Comparison of ENCODE assay signal across 15 mouse cellular contexts in genomic region chr17:28180783-28181544, GRCm38 (mm10). TPM values are rescaled to one million over a fixed set of nuclear protein-coding genes. Genes with fewer than 3 reads are reported as not detected.
DNase-seq lines count a peak whose midpoint lies in the region; ATAC-seq and TF ChIP-seq lines count a peak whose summit lies in the region.
"Had no signal": no experiment of that assay in that cellular context is flagged by ENCODE, and none has a peak within 500 bp of the region (broad histone marks: within the 10 kb centered on the region; RNA-seq: fewer than 3 reads in every experiment).

No protein-coding gene starts in this region.

- H3K9ac ChIP-seq in heart, embryonic 12.5 days: no peak overlapping the region
- H3K9ac ChIP-seq in midbrain, embryonic 16.5 days (ENCODE audit: low read depth, low read length): 0 out of 2 replicates have a peak overlapping the region, but pooled peaks have one; percentile 7
- no peak overlapping the region for H3K9ac ChIP-seq in midbrain, embryonic 11.5 days (ENCODE audit: low read length)
- H3K9ac ChIP-seq in forebrain, embryonic 16.5 days (replicated peaks; ENCODE audit: low read depth, low read length): no peak overlapping the region
- H3K9ac ChIP-seq: forebrain, embryonic 13.5 days; liver, embryonic 13.5 days; stomach, embryonic 15.5 days had no signal

- DNase-seq in heart, postnatal 14 days: no peak
- DNase-seq in midbrain, embryonic 11.5 days (ENCODE audit: low spot score, missing footprints): no peak
- no peak for DNase-seq in cerebellum, adult 9-11 months
- DNase-seq: adrenal gland, postnatal 14 days; cerebellum, adult 2 months; gastrocnemius, postnatal 36 days; liver, embryonic 13.5 days had no signal

- no peaks in the 10 kb centered on the region for H3K27me3 ChIP-seq in heart, embryonic 12.5 days (replicated peaks)
- no peaks in the 10 kb centered on the region for H3K27me3 ChIP-seq in midbrain, embryonic 16.5 days (ENCODE audit: control insufficient read depth, insufficient read depth, low read depth, low read length)
- H3K27me3 ChIP-seq in midbrain, embryonic 11.5 days (ENCODE audit: control insufficient read depth, insufficient read depth, low read length): no peaks in the 10 kb centered on the region
- no peaks in the 10 kb centered on the region for H3K27me3 ChIP-seq in small intestine, adult 2 months (ENCODE audit: control insufficient read depth, insufficient read depth, low read length)
- H3K27me3 ChIP-seq in forebrain, embryonic 16.5 days (replicated peaks; ENCODE audit: control insufficient read depth, insufficient read depth, low read length): no peaks in the 10 kb centered on the region
- H3K27me3 ChIP-seq: forebrain, embryonic 13.5 days; liver, embryonic 13.5 days; stomach, embryonic 15.5 days had no signal

- H3K4me1 ChIP-seq in heart, embryonic 12.5 days (replicated peaks): peaks cover 86% of the 10 kb centered on the region
- H3K4me1 ChIP-seq in midbrain, embryonic 16.5 days (ENCODE audit: control insufficient read depth, insufficient read depth, low read length): peaks cover 24% of the 10 kb centered on the region
- H3K4me1 ChIP-seq in midbrain, embryonic 11.5 days (ENCODE audit: control insufficient read depth, insufficient read depth, low read length): peaks cover 20% of the 10 kb centered on the region
- H3K4me1 ChIP-seq in small intestine, adult 2 months (ENCODE audit: control insufficient read depth, insufficient read depth, insufficient read length, low read length): peaks cover 4% of the 10 kb centered on the region; the same call in 1 of the 2 replicates
- H3K4me1 ChIP-seq in forebrain, embryonic 16.5 days (replicated peaks; ENCODE audit: control insufficient read depth, insufficient read depth, low read length): peaks cover 16% of the 10 kb centered on the region

- no peak for TF ChIP-seq POLR2A in small intestine, adult 2 months (IDR thresholded peaks at IDR 0.05; ENCODE audit: low read depth, low read length)

- H3K36me3 ChIP-seq in heart, embryonic 12.5 days: no peaks in the 10 kb centered on the region
- H3K36me3 ChIP-seq in midbrain, embryonic 16.5 days (ENCODE audit: control insufficient read depth, insufficient read depth, low read length): no peaks in the 10 kb centered on the region
- H3K36me3 ChIP-seq in midbrain, embryonic 11.5 days (ENCODE audit: control insufficient read depth, insufficient read depth, low read length): no peaks in the 10 kb centered on the region
- H3K36me3 ChIP-seq in small intestine, adult 2 months (ENCODE audit: control insufficient read depth, insufficient read depth, low read length): no peaks in the 10 kb centered on the region
- H3K36me3 ChIP-seq in forebrain, embryonic 16.5 days (ENCODE audit: control insufficient read depth, insufficient read depth): no peaks in the 10 kb centered on the region
- H3K36me3 ChIP-seq: liver, embryonic 13.5 days; stomach, embryonic 15.5 days had no signal

- no peak for TF ChIP-seq CTCF in small intestine, adult 2 months (IDR thresholded peaks at IDR 0.05; ENCODE audit: extremely low read depth, insufficient read length, insufficient replicate concordance, low read depth, low read length)

- no peak overlapping the region for H3K4me2 ChIP-seq in heart, embryonic 12.5 days
- H3K4me2 ChIP-seq in midbrain, embryonic 16.5 days (ENCODE audit: low read length): no peak overlapping the region
- H3K4me2 ChIP-seq in midbrain, embryonic 11.5 days: no peak overlapping the region
- H3K4me2 ChIP-seq in forebrain, embryonic 16.5 days (ENCODE audit: low read length): no peak overlapping the region
- H3K4me2 ChIP-seq: forebrain, embryonic 13.5 days; liver, embryonic 13.5 days; stomach, embryonic 15.5 days had no signal

- intact Hi-C loops in heart, postnatal 14 days (cut with DNase I): no loop called here

- peak overlapping the region; percentile 50; the same call in 1 of the 2 replicates for H3K27ac ChIP-seq in heart, embryonic 12.5 days (ENCODE audit: poor library complexity, severe bottlenecking)
- H3K27ac ChIP-seq in midbrain, embryonic 16.5 days (ENCODE audit: low read length): no peak overlapping the region
- H3K27ac ChIP-seq in midbrain, embryonic 11.5 days (ENCODE audit: low read depth, low read length): no peak overlapping the region
- H3K27ac ChIP-seq in small intestine, adult 2 months (ENCODE audit: insufficient read depth, low read depth, low read length): peak overlapping the region; percentile 26; the same call in 1 of the 2 replicates
- H3K27ac ChIP-seq in forebrain, embryonic 16.5 days (ENCODE audit: low read length): no peak overlapping the region
- H3K27ac ChIP-seq: forebrain, embryonic 13.5 days; left cerebral cortex, adult 2 months; liver, embryonic 13.5 days had no signal

- H3K4me3 ChIP-seq in heart, embryonic 12.5 days: no peak overlapping the region
- no peak overlapping the region for H3K4me3 ChIP-seq in midbrain, embryonic 16.5 days (ENCODE audit: low read depth, low read length)
- no peak overlapping the region for H3K4me3 ChIP-seq in midbrain, embryonic 11.5 days (ENCODE audit: low read depth, low read length)
- H3K4me3 ChIP-seq in small intestine, adult 2 months (ENCODE audit: low read depth, low read length): no peak overlapping the region
- no peak overlapping the region for H3K4me3 ChIP-seq in forebrain, embryonic 16.5 days (replicated peaks; ENCODE audit: low read length)
- H3K4me3 ChIP-seq: forebrain, embryonic 13.5 days; left cerebral cortex, adult 2 months; liver, embryonic 13.5 days; stomach, embryonic 15.5 days had no signal

- no peaks in the 10 kb centered on the region for H3K9me3 ChIP-seq in heart, embryonic 12.5 days (replicated peaks)
- no peaks in the 10 kb centered on the region for H3K9me3 ChIP-seq in midbrain, embryonic 16.5 days (replicated peaks; ENCODE audit: control insufficient read depth, low read length, poor library complexity, severe bottlenecking)
- no peaks in the 10 kb centered on the region for H3K9me3 ChIP-seq in midbrain, embryonic 11.5 days (ENCODE audit: control insufficient read depth, low read length)
- H3K9me3 ChIP-seq in forebrain, embryonic 16.5 days (ENCODE audit: control insufficient read depth, low read length): no peaks in the 10 kb centered on the region
- H3K9me3 ChIP-seq: forebrain, embryonic 13.5 days; liver, embryonic 13.5 days; stomach, embryonic 15.5 days had no signal

- no peak for ATAC-seq in heart, embryonic 12.5 days (ENCODE audit: insufficient number of reproducible peaks, low FRiP score)
- no peak for ATAC-seq in midbrain, embryonic 16.5 days
- no peak for ATAC-seq in midbrain, embryonic 11.5 days (ENCODE audit: low FRiP score)
- peak; percentile 51 to 58; a peak in 3 of 4 replicates for ATAC-seq in hematopoietic stem cell, adult 5-6 weeks (replicated peaks in 1 of 2; ENCODE audit: insufficient read depth in 1 of 2, low FRiP score in 2 of 2, low TSS enrichment in 1 of 2, low read depth in 1 of 2, poor library complexity in 2 of 2, severe bottlenecking in 2 of 2)
- ATAC-seq in forebrain, embryonic 16.5 days: no peak
- ATAC-seq: forebrain, embryonic 13.5 days had no signal

- WGBS in heart, embryonic 12.5 days: 79% methylated on average over 15 of the region's 15 CpGs
- 85% methylated on average over 15 of the region's 15 CpGs for WGBS in midbrain, embryonic 16.5 days
- WGBS in midbrain, embryonic 11.5 days: 85% methylated on average over 15 of the region's 15 CpGs
- WGBS in small intestine, adult 2 months: 85% methylated on average over 15 of the region's 15 CpGs
- WGBS in forebrain, embryonic 16.5 days: 85% methylated on average over 15 of the region's 15 CpGs

RNA-seq across cellular contexts. Expression of gene Zfp523, which starts 4.0 kb away (rescaled TPM):
- polyA plus RNA-seq in heart, embryonic 12.5 days (2016; fragmentation: Nextera tagmentation; extraction: Ambion mirVana): 26.8 and 27.1 TPM in 2 replicates
- total RNA-seq in heart, postnatal 14 days (2021): 10 to 100 TPM; 16.6 to 17.0 TPM
- polyA plus RNA-seq in midbrain, embryonic 16.5 days (2015; fragmentation: Nextera tagmentation; extraction: Ambion mirVana): 40.4 and 42.1 TPM in 2 replicates
- polyA plus RNA-seq in midbrain, embryonic 11.5 days (2014; fragmentation: Nextera tagmentation; extraction: Ambion mirVana): 24.6 and 30.2 TPM in 2 replicates
- total RNA-seq in hematopoietic stem cell, adult 5-6 weeks (2017): 12.9 and 26.0 TPM in 2 replicates
- polyA plus RNA-seq in small intestine, adult 2 months (2012; rRNA removed): 27.4 and 39.8 TPM in 2 replicates
- polyA plus RNA-seq in forebrain, embryonic 16.5 days (2015; fragmentation: Nextera tagmentation; extraction: Ambion mirVana): 34.4 and 40.3 TPM in 2 replicates

RNA-seq across cellular contexts. Expression of gene Def6, which starts 26.6 kb away (rescaled TPM):
- polyA plus RNA-seq in heart, embryonic 12.5 days (2016; fragmentation: Nextera tagmentation; extraction: Ambion mirVana): 3.3 and 4.9 TPM in 2 replicates
- 1 to 10 TPM; 4.7 to 7.1 TPM for total RNA-seq in heart, postnatal 14 days (2021)
- 6.1 and 6.8 TPM in 2 replicates for polyA plus RNA-seq in midbrain, embryonic 16.5 days (2015; fragmentation: Nextera tagmentation; extraction: Ambion mirVana)
- 1.7 and 1.8 TPM in 2 replicates for polyA plus RNA-seq in midbrain, embryonic 11.5 days (2014; fragmentation: Nextera tagmentation; extraction: Ambion mirVana)
- total RNA-seq in hematopoietic stem cell, adult 5-6 weeks (2017): 113 and 137 TPM in 2 replicates
- 4.0 and 7.0 TPM in 2 replicates for polyA plus RNA-seq in small intestine, adult 2 months (2012; rRNA removed)
- polyA plus RNA-seq in forebrain, embryonic 16.5 days (2015; fragmentation: Nextera tagmentation; extraction: Ambion mirVana): 4.5 and 4.6 TPM in 2 replicates

RNA-seq across cellular contexts. Expression of gene Scube3, which starts 39.0 kb away (rescaled TPM):
- 1.1 and 1.2 TPM in 2 replicates for polyA plus RNA-seq in heart, embryonic 12.5 days (2016; fragmentation: Nextera tagmentation; extraction: Ambion mirVana)
- 1 to 10 TPM in 1 of 2 experiments, under 1 TPM in 1; 0.46 to 1.4 TPM for total RNA-seq in heart, postnatal 14 days (2021)
- polyA plus RNA-seq in midbrain, embryonic 16.5 days (2015; fragmentation: Nextera tagmentation; extraction: Ambion mirVana): 5.4 and 5.8 TPM in 2 replicates
- polyA plus RNA-seq in midbrain, embryonic 11.5 days (2014; fragmentation: Nextera tagmentation; extraction: Ambion mirVana): 10.1 and 10.2 TPM in 2 replicates
- 3.8 and 10.1 TPM in 2 replicates for total RNA-seq in hematopoietic stem cell, adult 5-6 weeks (2017)
- 0.34 and 1.2 TPM in 2 replicates for polyA plus RNA-seq in small intestine, adult 2 months (2012; rRNA removed)
- 4.7 and 4.9 TPM in 2 replicates for polyA plus RNA-seq in forebrain, embryonic 16.5 days (2015; fragmentation: Nextera tagmentation; extraction: Ambion mirVana)

RNA-seq across cellular contexts. Expression of gene Ppard, which starts 51.5 kb away (rescaled TPM):
- polyA plus RNA-seq in heart, embryonic 12.5 days (2016; fragmentation: Nextera tagmentation; extraction: Ambion mirVana): 1.1 and 1.4 TPM in 2 replicates
- 10 to 100 TPM; 37.7 to 39.4 TPM for total RNA-seq in heart, postnatal 14 days (2021)
- polyA plus RNA-seq in midbrain, embryonic 16.5 days (2015; fragmentation: Nextera tagmentation; extraction: Ambion mirVana): 1.2 and 1.6 TPM in 2 replicates
- polyA plus RNA-seq in midbrain, embryonic 11.5 days (2014; fragmentation: Nextera tagmentation; extraction: Ambion mirVana): 1.7 and 1.8 TPM in 2 replicates
- 2.2 and 3.8 TPM in 2 replicates for total RNA-seq in hematopoietic stem cell, adult 5-6 weeks (2017)
- polyA plus RNA-seq in small intestine, adult 2 months (2012; rRNA removed): 118 and 203 TPM in 2 replicates
- polyA plus RNA-seq in forebrain, embryonic 16.5 days (2015; fragmentation: Nextera tagmentation; extraction: Ambion mirVana): 1.2 and 1.3 TPM in 2 replicates

Comparison
In these comparisons a context has a peak if more than half of its experiments do, and no peak if none do; other contexts are left out.
1. ATAC-seq: peak in hematopoietic stem cell, adult 5-6 weeks (2 of 2); none in heart, embryonic 12.5 days (single experiment), midbrain, embryonic 16.5 days (single experiment), midbrain, embryonic 11.5 days (single experiment) and forebrain, embryonic 16.5 days (single experiment).
2. H3K27ac ChIP-seq: peak in heart, embryonic 12.5 days (single experiment) and small intestine, adult 2 months (single experiment); none in midbrain, embryonic 16.5 days (single experiment), midbrain, embryonic 11.5 days (single experiment) and forebrain, embryonic 16.5 days (single experiment).